In genomic region chr6:12381136-12381778, GRCm38 (mm10) we compare ENCODE assay signal across 10 mouse cellular contexts.
DNase-seq lines count a peak whose midpoint lies in the region; ATAC-seq and TF ChIP-seq lines count a peak whose summit lies in the region.
"Had no signal": no experiment of that assay in that cellular context is flagged by ENCODE, and none has a peak within 500 bp of the region (broad histone marks: within the 10 kb centered on the region; RNA-seq: fewer than 3 reads in every experiment).

No protein-coding gene starts in this region.

- peak; percentile 85 for ATAC-seq in cerebellum, adult (ENCODE audit: insufficient number of reproducible peaks, low FRiP score, low TSS enrichment)
- peak; percentile 83 for ATAC-seq in neural tube, embryonic 15.5 days (ENCODE audit: low FRiP score)
- no peak for ATAC-seq in megakaryocyte-erythroid progenitor cell, adult 5-6 weeks (replicated peaks; ENCODE audit: low FRiP score, low TSS enrichment, poor library complexity, severe bottlenecking)

- no peaks in the 10 kb centered on the region for H3K79me2 ChIP-seq in heart, adult 2 months (replicated peaks; ENCODE audit: control insufficient read depth, insufficient read depth, low read length)

- no peak for TF ChIP-seq POLR2A in heart, adult 2 months (IDR thresholded peaks at IDR 0.05; ENCODE audit: insufficient read depth, low read depth, low read length)

- 58% methylated on average over 6 of the region's 6 CpGs for WGBS in heart, adult 2 months
- 85% methylated on average over 6 of the region's 6 CpGs for WGBS in heart, embryonic 10.5 days
- 48% methylated on average over 6 of the region's 6 CpGs for whole genome bisulfite sequencing in neural tube, embryonic 15.5 days

- no peak for TF ChIP-seq CTCF in heart, adult 2 months (IDR thresholded peaks at IDR 0.05)

- TF ChIP-seq EP300 in heart, adult 2 months (IDR thresholded peaks at IDR 0.05; ENCODE audit: insufficient read depth, low read depth, low read length): no peak

- no peak overlapping the region for H3K9ac ChIP-seq in heart, adult 2 months (ENCODE audit: low read depth, low read length)
- H3K9ac ChIP-seq in neural tube, embryonic 15.5 days (replicated peaks): no peak overlapping the region
- H3K9ac ChIP-seq: neural tube, embryonic 12.5 days had no signal

- H3K27me3 ChIP-seq in heart, adult 2 months (ENCODE audit: control insufficient read depth, insufficient read depth, low read length): no peaks in the 10 kb centered on the region
- H3K27me3 ChIP-seq in heart, embryonic 10.5 days (ENCODE audit: insufficient read depth, poor library complexity, severe bottlenecking): no peaks in the 10 kb centered on the region
- H3K27me3 ChIP-seq in neural tube, embryonic 15.5 days (replicated peaks): no peaks in the 10 kb centered on the region
- H3K27me3 ChIP-seq: neural tube, embryonic 12.5 days had no signal

- no peak overlapping the region for H3K4me3 ChIP-seq in heart, adult 2 months
- no peak overlapping the region for H3K4me3 ChIP-seq in heart, embryonic 10.5 days
- H3K4me3 ChIP-seq in neural tube, embryonic 15.5 days (replicated peaks): no peak overlapping the region
- H3K4me3 ChIP-seq: neural tube, embryonic 12.5 days had no signal

- no peak overlapping the region for H3K4me2 ChIP-seq in neural tube, embryonic 15.5 days
- H3K4me2 ChIP-seq: neural tube, embryonic 12.5 days had no signal

- no peaks in the 10 kb centered on the region for H3K4me1 ChIP-seq in heart, adult 2 months (ENCODE audit: control insufficient read depth, insufficient read depth, low read length)
- H3K4me1 ChIP-seq in heart, embryonic 10.5 days: no peaks in the 10 kb centered on the region
- H3K4me1 ChIP-seq in neural tube, embryonic 15.5 days: 0 out of 2 replicates have a peak, but pooled peaks cover 2% of the 10 kb centered on the region
- H3K4me1 ChIP-seq: neural tube, embryonic 12.5 days had no signal

- no peaks in the 10 kb centered on the region for H3K9me3 ChIP-seq in heart, embryonic 10.5 days
- H3K9me3 ChIP-seq in neural tube, embryonic 15.5 days (replicated peaks): no peaks in the 10 kb centered on the region
- H3K9me3 ChIP-seq: neural tube, embryonic 12.5 days had no signal

- intact Hi-C loops in heart, adult 2 months (cut with DNase I): no loop called here

- H3K27ac ChIP-seq in heart, adult 2 months: no peak overlapping the region
- H3K27ac ChIP-seq in heart, embryonic 10.5 days: no peak overlapping the region
- H3K27ac ChIP-seq in neural tube, embryonic 15.5 days (replicated peaks): no peak overlapping the region
- H3K27ac ChIP-seq: kidney, postnatal 0 days; neural tube, embryonic 12.5 days had no signal

- no peaks in the 10 kb centered on the region for H3K36me3 ChIP-seq in heart, adult 2 months (ENCODE audit: control insufficient read depth, insufficient read depth, low read length)
- H3K36me3 ChIP-seq in heart, embryonic 10.5 days: no peaks in the 10 kb centered on the region
- no peaks in the 10 kb centered on the region for H3K36me3 ChIP-seq in neural tube, embryonic 15.5 days
- H3K36me3 ChIP-seq: neural tube, embryonic 12.5 days had no signal

- DNase-seq in heart, adult 2 months: peak; percentile 64 to 72
- no peak for DNase-seq in heart, embryonic 10.5 days (ENCODE audit: low spot score)
- peak; percentile 17 to 58 for DNase-seq in heart, adult 9 months (ENCODE audit: low spot score in 2 of 2)
- peak; percentile 69 to 91 for DNase-seq in layer of hippocampus, postnatal 14 days (ENCODE audit: low spot score in 2 of 2)
- no peak for DNase-seq in c-Kit-positive CD71-positive TER-119-positive erythroid progenitor cells, embryonic 14.5 days (ENCODE audit: low spot score)

Comparison
In these comparisons a context has a peak if more than half of its experiments do, and no peak if none do; other contexts are left out.
1. DNase-seq: peak in heart, adult 2 months (2 of 2), heart, adult 9 months (2 of 2) and layer of hippocampus, postnatal 14 days (2 of 2); none in heart, embryonic 10.5 days (single experiment) and c-Kit-positive CD71-positive TER-119-positive erythroid progenitor cells, embryonic 14.5 days (single experiment).